Mouse (Mus musculus) activated CD4-positive, CD25-positive, alpha-beta regulatory T cell, adult 9 weeks (primary cell): ENCODE measurements around the gene Sdhaf3. TPM values are rescaled to one million over a fixed set of nuclear protein-coding genes. Genes with fewer than 3 reads are reported as not detected.

Experiments
- polyA plus RNA-seq: library from polyadenylated mRNA; unstranded; fragments of 100-300 nt; shearing (Covaris generic); gene quantifications from one replicate; pipeline ENCODE4 v1.2.1, GENCODE M21; 2017

Sdhaf3 gene
- polyA plus RNA-seq = 1.9 TPM

DNA sequence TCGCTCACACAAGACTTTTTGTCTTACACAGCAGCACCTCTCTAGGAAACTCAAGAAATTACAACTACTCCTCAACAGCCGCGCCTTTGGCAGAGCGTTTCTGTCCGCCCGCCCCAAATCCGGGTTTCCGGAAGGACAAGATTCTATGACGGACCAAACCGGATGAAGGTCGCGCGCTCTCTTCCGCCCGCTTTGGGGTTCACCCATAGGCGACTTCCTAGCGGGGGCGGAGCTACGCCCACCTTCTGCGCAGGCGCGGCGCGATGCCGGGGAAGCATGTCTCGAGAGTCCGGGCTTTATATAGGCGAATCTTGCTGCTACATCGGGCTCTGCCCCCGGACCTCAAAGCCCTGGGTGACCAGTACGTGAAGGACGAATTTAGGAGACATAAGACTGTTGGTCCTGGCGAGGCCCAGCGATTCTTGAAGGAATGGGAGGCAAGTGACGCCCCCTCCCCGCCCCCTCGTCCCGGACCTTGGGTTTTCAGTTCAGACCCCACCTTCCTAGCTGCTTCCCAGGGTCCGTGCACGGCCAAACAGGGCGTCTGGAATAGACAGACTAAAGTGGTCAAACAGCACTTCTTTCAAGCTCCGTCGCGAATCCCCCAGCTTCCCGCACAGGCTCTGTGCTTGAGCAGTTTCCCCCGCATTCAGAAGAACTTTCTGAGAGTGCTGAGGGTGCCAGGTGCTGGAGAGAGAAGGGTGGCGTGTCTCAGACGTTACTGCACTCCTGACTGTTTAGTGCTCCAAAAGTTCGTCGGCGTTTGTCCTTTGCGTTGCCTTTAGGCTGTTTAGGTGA lies at the start of gene Sdhaf3:
Gene Sdhaf3, plus strand, starts transcription at position 241 of the 798 bp plus-strand sequence.

Other genes starting within 250 kb of the Sdhaf3 start
- gene Dlx6, start 92.7 kb upstream of the Sdhaf3 start, polyA plus RNA-seq = not detected
- gene Dlx5, start 73.9 kb upstream of the Sdhaf3 start, polyA plus RNA-seq = not detected